Mouse (Mus musculus) forebrain, embryonic 15.5 days (tissue): Measurements from ENCODE around the gene Lce1a1. TPM values are rescaled to one million over a fixed set of nuclear protein-coding genes. Genes with fewer than 3 reads are reported as not detected.

Source experiments
- ATAC-seq: fragments of 200-750 bp; cut with Nextera tagmentation; replicated peaks from 2 replicates; pipeline ENCODE4 v1.8.0; 2017; ENCODE audit warnings: mild to moderate bottlenecking, moderate TSS enrichment, moderate library complexity
- H3K27ac ChIP-seq: fragments of 300-500 bp; sonication (generic); replicated peaks from 2 replicates; pipeline ENCODE4 v1.5.1; 2015; ENCODE audit warnings: mild to moderate bottlenecking, inconsistent platforms
- H3K27me3 ChIP-seq: fragments of 300-500 bp; sonication (generic); 2 replicates; pipeline ENCODE4 v1.6.1; 2015; ENCODE audit warnings: inconsistent platforms
- H3K36me3 ChIP-seq: fragments of 300-500 bp; sonication (generic); 2 replicates; pipeline ENCODE4 v1.6.1; 2015; ENCODE audit warnings: mild to moderate bottlenecking, inconsistent platforms
- H3K4me1 ChIP-seq: fragments of 300-500 bp; sonication (generic); 2 replicates; pipeline ENCODE4 v1.6.1; 2015; ENCODE audit warnings: inconsistent platforms
- H3K4me2 ChIP-seq: fragments of 300-500 bp; sonication (generic); replicated peaks from 2 replicates; pipeline ENCODE4 v1.6.1; 2015; ENCODE audit warnings: mild to moderate bottlenecking, inconsistent platforms
- H3K4me3 ChIP-seq: fragments of 300-500 bp; sonication (generic); 2 replicates; pipeline ENCODE4 v1.5.1; 2015; ENCODE audit warnings: mild to moderate bottlenecking, inconsistent platforms
- H3K9ac ChIP-seq: fragments of 300-500 bp; sonication (generic); replicated peaks from 2 replicates; pipeline ENCODE4 v1.6.1; 2015; ENCODE audit warnings: mild to moderate bottlenecking, inconsistent platforms
- H3K9me3 ChIP-seq: fragments of 300-500 bp; sonication (generic); 2 replicates; pipeline ENCODE4 v1.6.1; 2016; ENCODE audit warnings: inconsistent platforms
- WGBS: fragments of 180-500 bp; shearing (Covaris S2); methylation state at CpG from one replicate; pipeline ENCODE4 v1.1.7; 2015; ENCODE audit warnings: mixed read lengths; 5-methylcytosine and 5-hydroxymethylcytosine counted together
- polyA plus RNA-seq: library from polyadenylated mRNA; unstranded; fragments of >200 nt; fragmentation: Nextera tagmentation; extraction: Ambion mirVana; gene quantifications from 2 replicates; pipeline ENCODE4 v1.2.1, GENCODE M21; 2015

Lce1a1 gene
- polyA plus RNA-seq, 1 experiment from 2014 or later = not detected

DNA sequence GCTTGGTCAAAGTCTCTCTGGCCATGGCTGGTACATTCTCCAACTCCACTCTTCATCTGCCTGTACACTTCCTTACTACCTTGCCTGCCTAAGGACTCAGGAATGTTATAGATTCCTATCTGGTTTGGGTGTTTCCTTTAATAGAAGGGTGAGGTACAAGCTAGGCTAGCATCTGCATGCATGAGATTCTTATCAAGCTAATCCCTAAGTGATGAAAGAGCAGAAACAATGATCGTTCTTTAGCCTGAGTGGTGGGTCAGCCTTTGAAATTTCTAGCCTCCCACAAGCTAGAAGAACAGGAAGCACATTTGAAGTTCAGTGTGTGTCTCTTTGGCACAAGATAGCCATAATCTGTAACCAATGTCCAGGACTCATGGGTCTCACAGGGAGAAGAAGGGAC lies 38.3 kb downstream of the Lce1a1 start:
- Histone ChIP-seq H3K4me1 (no peaks in the 10 kb centered on the region), H3K27ac (no peak overlapping the region), H3K4me3 (no peak overlapping the region), H3K9ac (no peak overlapping the region), H3K9me3 (no peaks in the 10 kb centered on the region), H3K4me2 (no peak overlapping the region), H3K36me3 (no peaks in the 10 kb centered on the region), H3K27me3 (no peaks in the 10 kb centered on the region)
- WGBS = 68% methylated on average over 1 of the region's 1 CpGs
- no peak for ATAC-seq

DNA sequence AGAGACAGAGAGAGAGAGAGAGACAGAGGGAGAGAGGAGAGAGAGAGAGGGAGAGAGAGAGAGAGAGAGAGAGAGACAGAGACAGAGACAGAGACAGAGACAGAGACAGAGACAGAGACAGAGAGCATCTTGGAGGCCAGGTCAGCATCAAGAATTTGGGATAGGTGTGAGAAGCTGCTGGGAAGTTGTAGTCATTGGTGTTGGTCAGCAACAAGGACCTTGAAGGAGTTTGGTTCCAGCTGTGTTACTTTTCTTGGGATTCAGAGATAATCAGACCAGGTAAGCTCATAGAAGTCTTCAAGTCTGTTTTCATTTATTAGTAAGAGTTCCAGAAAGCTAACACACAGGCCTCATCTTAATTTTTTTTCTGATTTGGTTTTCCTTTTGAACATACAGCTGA lies 40.7 kb downstream of the Lce1a1 start, which contains the start of gene 2210017I01Rik:
2210017I01Rik (minus strand) TSS at position 101 of the 400 bp plus-strand sequence.
- Histone ChIP-seq H3K9me3 (no peaks in the 10 kb centered on the region), H3K27me3 (no peaks in the 10 kb centered on the region), H3K4me2 (no peak within 1 kb of the TSS), H3K36me3 (no peaks in the 10 kb centered on the region), H3K4me3 (no peak within 1 kb of the TSS), H3K27ac (no peak within 1 kb of the TSS), H3K4me1 (no peaks in the 10 kb centered on the region), H3K9ac (no peak within 1 kb of the TSS)
- ATAC-seq = no peak

DNA sequence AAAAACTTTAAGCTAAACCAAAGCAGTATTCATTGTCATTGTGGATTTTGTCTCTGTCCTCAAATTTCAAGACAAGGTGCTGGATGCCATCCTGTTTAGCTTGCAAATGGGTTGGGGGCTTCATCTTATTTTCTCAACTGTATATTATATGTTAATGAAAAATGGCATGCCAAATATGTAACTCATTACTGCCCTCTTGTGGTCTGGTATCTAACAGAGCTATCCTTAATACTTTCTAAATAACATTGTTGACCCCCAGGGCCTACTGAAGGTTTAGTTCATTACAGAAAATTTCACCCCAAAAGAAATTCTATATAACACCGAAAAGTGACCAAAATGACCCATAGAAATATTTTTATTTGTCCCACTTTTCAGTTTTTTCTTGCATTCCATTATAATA lies 45.9 kb downstream of the Lce1a1 start:
- 59% methylated on average over 1 of the region's 1 CpGs for WGBS
- Histone ChIP-seq H3K4me1 (no peaks in the 10 kb centered on the region), H3K36me3 (no peaks in the 10 kb centered on the region), H3K4me2 (no peak overlapping the region), H3K4me3 (no peak overlapping the region), H3K9ac (no peak overlapping the region), H3K9me3 (peaks cover 7% of the 10 kb centered on the region; the same call in 1 of the 2 replicates), H3K27me3 (no peaks in the 10 kb centered on the region), H3K27ac (no peak overlapping the region)
- no peak for ATAC-seq

DNA sequence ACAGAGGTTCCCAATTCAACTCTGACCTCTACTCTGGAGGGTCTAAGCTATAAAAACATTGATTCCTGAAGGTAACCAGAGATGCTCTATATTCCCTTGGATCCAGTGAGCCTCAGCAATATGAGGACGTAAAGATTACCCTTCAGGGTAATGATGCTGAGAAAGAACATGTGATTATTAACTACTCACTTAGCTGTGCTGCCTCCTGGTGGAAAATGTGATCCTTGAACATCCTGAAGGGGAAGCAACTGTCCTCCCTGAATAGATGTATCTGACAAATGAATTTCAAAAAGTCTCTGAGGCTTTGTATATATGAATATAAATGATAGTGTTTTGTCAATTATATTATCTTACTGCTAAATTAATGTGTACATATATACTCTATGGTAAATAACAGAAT lies 47.7 kb downstream of the Lce1a1 start:
- H3K36me3 ChIP-seq = no peaks in the 10 kb centered on the region
- H3K9ac ChIP-seq = no peak overlapping the region
- no peak overlapping the region for H3K27ac ChIP-seq
- 63% methylated on average over 1 of the region's 1 CpGs for WGBS
- no peaks in the 10 kb centered on the region for H3K27me3 ChIP-seq
- no peak for ATAC-seq
- H3K4me2 ChIP-seq = no peak overlapping the region
- H3K4me1 ChIP-seq = no peaks in the 10 kb centered on the region
- H3K4me3 ChIP-seq = no peak overlapping the region
- H3K9me3 ChIP-seq = peaks cover 7% of the 10 kb centered on the region; the same call in 1 of the 2 replicates

DNA sequence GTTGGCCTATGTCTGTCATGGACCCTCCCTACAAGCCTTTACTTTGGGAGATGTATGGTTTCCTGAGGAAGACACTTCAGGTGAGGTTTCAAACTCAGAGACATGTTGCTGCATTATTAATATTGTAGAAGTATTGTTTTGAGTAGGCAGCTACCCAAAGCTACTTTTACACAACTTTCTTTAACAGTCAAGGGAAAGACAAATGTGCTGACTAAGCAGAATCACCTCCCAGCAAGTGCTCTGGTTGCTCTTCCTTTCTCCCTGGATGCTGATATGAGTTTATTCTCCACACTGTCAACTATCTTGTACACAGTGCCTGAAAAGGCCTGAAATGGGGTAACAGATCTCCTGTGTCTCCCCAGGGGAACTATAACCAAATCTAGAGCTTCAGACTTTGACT lies 48.1 kb downstream of the Lce1a1 start:
- Histone ChIP-seq H3K36me3 (no peaks in the 10 kb centered on the region), H3K27ac (no peak overlapping the region), H3K9ac (no peak overlapping the region), H3K27me3 (no peaks in the 10 kb centered on the region), H3K4me1 (no peaks in the 10 kb centered on the region), H3K9me3 (peaks cover 7% of the 10 kb centered on the region; the same call in 1 of the 2 replicates), H3K4me2 (no peak overlapping the region), H3K4me3 (no peak overlapping the region)
- no peak for ATAC-seq

DNA sequence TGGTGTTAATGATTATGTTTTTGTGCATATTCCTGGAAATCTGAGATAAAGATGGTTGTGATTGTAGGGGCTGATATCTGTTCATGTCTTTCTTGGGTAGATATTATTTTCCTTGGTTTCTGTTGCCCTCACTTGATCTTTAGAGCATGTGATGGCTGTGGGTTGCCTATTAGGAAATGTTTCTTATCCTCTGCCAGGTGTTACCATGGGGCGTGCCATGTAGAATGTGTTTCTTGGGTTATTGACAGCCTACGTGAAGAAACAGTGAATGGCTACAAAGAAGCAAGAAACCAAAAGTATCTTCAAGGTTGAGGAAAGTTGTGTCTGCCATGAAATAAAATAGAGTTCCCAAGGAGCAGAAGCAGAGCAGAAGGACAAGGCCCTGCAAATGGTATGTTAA lies 49.7 kb downstream of the Lce1a1 start:
- Histone ChIP-seq H3K9me3 (peaks cover 7% of the 10 kb centered on the region; the same call in 1 of the 2 replicates), H3K27ac (no peak overlapping the region), H3K4me2 (no peak overlapping the region), H3K4me1 (no peaks in the 10 kb centered on the region), H3K4me3 (no peak overlapping the region), H3K27me3 (no peaks in the 10 kb centered on the region), H3K36me3 (no peaks in the 10 kb centered on the region), H3K9ac (no peak overlapping the region)
- WGBS = 92% methylated on average over 2 of the region's 2 CpGs
- ATAC-seq = no peak

Other genes with a start within 250 kb of the Lce1a1 start
- gene Sprr2i, start 240.3 kb downstream of the Lce1a1 start, polyA plus RNA-seq = not detected in 2 replicates
- not detected in 2 replicates for gene Sprr2j-ps, start 230.2 kb downstream of the Lce1a1 start, polyA plus RNA-seq
- gene Gm9774, start 218.9 kb downstream of the Lce1a1 start, polyA plus RNA-seq = 6.7 and 7.1 TPM in 2 replicates
- gene Sprr2k, start 215.7 kb downstream of the Lce1a1 start, polyA plus RNA-seq = not detected in 2 replicates
- not detected in 2 replicates for gene Sprr1b, start 209.5 kb downstream of the Lce1a1 start, polyA plus RNA-seq
- not detected in 2 replicates for gene Sprr3, start 189.6 kb downstream of the Lce1a1 start, polyA plus RNA-seq
- not detected in 2 replicates for gene Sprr1a, start 162.4 kb downstream of the Lce1a1 start, polyA plus RNA-seq
- not detected in 2 replicates for gene Sprr4, start 147.8 kb downstream of the Lce1a1 start, polyA plus RNA-seq
- not detected in 2 replicates for gene 2310046K23Rik, start 113.8 kb downstream of the Lce1a1 start, polyA plus RNA-seq
- gene Ivl, start 74.6 kb downstream of the Lce1a1 start, polyA plus RNA-seq = not detected in 2 replicates
- not detected in 2 replicates for gene Smcp, start 59.3 kb downstream of the Lce1a1 start, polyA plus RNA-seq
- not detected in 2 replicates for gene 2210017I01Rik, start 40.8 kb downstream of the Lce1a1 start, polyA plus RNA-seq
- gene Lce6a, start 26.6 kb downstream of the Lce1a1 start, polyA plus RNA-seq = not detected in 2 replicates
- not detected in 2 replicates for gene Lce1b, start 8.6 kb upstream of the Lce1a1 start, polyA plus RNA-seq
- gene Lce1a2, start 22.0 kb upstream of the Lce1a1 start, polyA plus RNA-seq = not detected in 2 replicates
- not detected in 2 replicates for gene Lce1c, start 30.9 kb upstream of the Lce1a1 start, polyA plus RNA-seq
- not detected in 2 replicates for gene Lce1d, start 38.9 kb upstream of the Lce1a1 start, polyA plus RNA-seq
- not detected in 2 replicates for gene Lce1e, start 60.8 kb upstream of the Lce1a1 start, polyA plus RNA-seq
- gene Lce1f, start 72.0 kb upstream of the Lce1a1 start, polyA plus RNA-seq = not detected in 2 replicates
- gene Gm38119, start 90.8 kb upstream of the Lce1a1 start, polyA plus RNA-seq = not detected in 2 replicates
- gene Lce1g, start 104.0 kb upstream of the Lce1a1 start, polyA plus RNA-seq = not detected in 2 replicates
- not detected in 2 replicates for gene Lce1h, start 116.8 kb upstream of the Lce1a1 start, polyA plus RNA-seq
- gene Lce1i, start 130.6 kb upstream of the Lce1a1 start, polyA plus RNA-seq = not detected in 2 replicates
- not detected in 2 replicates for gene Lce1j, start 142.2 kb upstream of the Lce1a1 start, polyA plus RNA-seq
- not detected in 2 replicates for gene Lce1k, start 159.6 kb upstream of the Lce1a1 start, polyA plus RNA-seq
- not detected in 2 replicates for gene Kprp, start 178.9 kb upstream of the Lce1a1 start, polyA plus RNA-seq
- not detected in 2 replicates for gene Lce1l, start 203.0 kb upstream of the Lce1a1 start, polyA plus RNA-seq
- gene 2310050C09Rik, start 221.9 kb upstream of the Lce1a1 start, polyA plus RNA-seq = not detected in 2 replicates